Mouse (Mus musculus): ENCODE measurements around the gene Draxin. TPM values are rescaled to one million over a fixed set of nuclear protein-coding genes. Genes with fewer than 3 reads are reported as not detected.
A peak's percentile ranks its signal among the peaks of the same experiment; 100 is the strongest.
"Not testable (repeated sequence)": the region's sequence is repeated elsewhere in the genome, so short reads cannot be mapped to it uniquely, and the experiment has no call there.

Draxin gene
- total RNA-seq (2014; rRNA removed) (37.5 and 40.5 TPM in 2 replicates), polyA plus RNA-seq (2015; fragmentation: Nextera tagmentation; extraction: Ambion mirVana) (6.8 and 8.7 TPM in 2 replicates)

DNA sequence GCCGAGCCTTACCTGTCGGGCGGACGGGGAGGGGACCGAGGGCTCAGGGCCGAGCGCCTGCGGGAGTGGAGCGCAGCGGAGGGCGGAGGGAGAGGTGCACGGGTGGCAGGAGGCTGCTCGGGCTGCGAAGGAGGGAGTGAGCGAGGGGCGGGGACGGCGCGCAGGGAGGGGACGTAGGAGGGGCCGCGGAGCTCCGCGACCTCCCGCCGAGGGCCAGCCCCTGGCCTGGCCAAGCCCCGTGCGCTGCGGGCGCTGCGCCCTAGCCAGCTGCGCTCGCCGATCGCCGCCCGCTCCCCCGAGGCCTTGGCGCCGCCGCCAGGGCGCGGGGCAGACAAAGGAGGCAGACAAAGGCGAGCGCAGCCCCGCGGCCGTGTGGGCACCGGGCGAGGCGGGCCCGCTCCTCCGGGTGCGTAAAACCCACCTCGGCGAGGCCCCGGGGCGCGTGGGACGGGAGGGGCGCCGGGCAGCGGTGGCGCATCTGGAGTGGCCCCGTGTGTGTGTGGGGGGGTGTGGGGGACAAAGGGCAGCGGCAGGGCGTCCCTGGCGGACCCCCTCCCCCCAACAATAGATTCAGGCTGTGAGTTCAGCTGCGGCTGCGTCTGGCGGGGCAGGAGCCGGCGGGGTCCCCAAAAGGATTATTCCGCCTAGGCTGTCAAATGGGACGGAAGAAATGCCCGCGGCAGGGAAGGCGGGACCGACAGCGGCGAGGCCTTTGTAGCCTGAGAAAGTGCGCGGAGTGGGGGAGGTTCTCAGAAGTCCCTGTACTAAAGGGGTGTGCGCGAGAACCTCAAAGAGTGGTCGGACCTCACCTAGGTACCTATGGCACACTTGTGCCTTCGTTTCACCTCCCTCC lies at the start of gene Draxin:
Draxin (minus strand) TSS at position 138 of the 853 bp plus-strand sequence.
- under 1% methylated on average over 69 of the region's 87 CpGs for WGBS
- Histone ChIP-seq H3K4me2 (ENCODE audit: low read depth) (peak within 1 kb of the TSS; percentile 81), H3K27me3 (ENCODE audit: insufficient read depth, low read length) (no peaks in the 10 kb centered on the region), H3K9ac (peak within 1 kb of the TSS; percentile 99), H3K9me3 (ENCODE audit: low read length) (no peaks in the 10 kb centered on the region), H3K27ac (ENCODE audit: low read depth, low read length) (peak within 1 kb of the TSS; percentile 97), H3K4me1 (ENCODE audit: insufficient read depth) (peaks cover 17% of the 10 kb centered on the region), H3K4me3 (ENCODE audit: low read depth, low read length) (peak within 1 kb of the TSS; percentile 87), H3K36me3 (ENCODE audit: insufficient read depth) (no peaks in the 10 kb centered on the region)
- ATAC-seq: peak; percentile 83
- TF ChIP-seq CTCF (IDR thresholded peaks at IDR 0.05; ENCODE audit: low read depth): no peak
- peak; percentile 79 for DNase-seq

DNA sequence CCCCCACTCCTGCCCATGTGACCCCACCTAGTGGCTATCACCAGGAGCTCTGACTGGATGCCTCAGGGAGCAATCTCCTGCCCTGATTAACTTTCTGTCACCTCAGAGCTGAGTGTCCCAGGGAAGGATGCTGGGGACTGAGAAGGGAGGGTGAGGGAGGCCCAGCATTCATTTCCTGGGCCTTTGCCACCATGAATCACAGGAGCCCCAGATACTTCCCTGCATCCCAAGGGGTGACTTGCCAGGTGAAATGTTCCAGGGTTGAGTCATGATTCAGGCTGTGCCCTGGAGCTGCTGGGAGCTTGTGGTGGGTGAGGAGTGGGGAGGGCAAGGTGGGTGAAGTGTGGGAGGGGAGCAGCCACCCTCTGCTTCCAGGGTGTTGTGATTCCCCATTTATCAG lies 47.2 kb upstream of the Draxin start:
- H3K4me1 ChIP-seq (ENCODE audit: insufficient read depth): no peaks in the 10 kb centered on the region
- H3K9me3 ChIP-seq (ENCODE audit: low read length): no peaks in the 10 kb centered on the region
- no peak overlapping the region for H3K9ac ChIP-seq
- H3K27ac ChIP-seq (ENCODE audit: low read depth, low read length): no peak overlapping the region
- H3K4me3 ChIP-seq (ENCODE audit: low read depth, low read length): no peak overlapping the region
- ATAC-seq: no peak
- peaks cover 5% of the 10 kb centered on the region for H3K27me3 ChIP-seq (ENCODE audit: insufficient read depth, low read length)
- no peak overlapping the region for H3K4me2 ChIP-seq (ENCODE audit: low read depth)
- DNase-seq: no peak
- H3K36me3 ChIP-seq (ENCODE audit: insufficient read depth): no peaks in the 10 kb centered on the region
- no peak for TF ChIP-seq CTCF (IDR thresholded peaks at IDR 0.05; ENCODE audit: low read depth)

DNA sequence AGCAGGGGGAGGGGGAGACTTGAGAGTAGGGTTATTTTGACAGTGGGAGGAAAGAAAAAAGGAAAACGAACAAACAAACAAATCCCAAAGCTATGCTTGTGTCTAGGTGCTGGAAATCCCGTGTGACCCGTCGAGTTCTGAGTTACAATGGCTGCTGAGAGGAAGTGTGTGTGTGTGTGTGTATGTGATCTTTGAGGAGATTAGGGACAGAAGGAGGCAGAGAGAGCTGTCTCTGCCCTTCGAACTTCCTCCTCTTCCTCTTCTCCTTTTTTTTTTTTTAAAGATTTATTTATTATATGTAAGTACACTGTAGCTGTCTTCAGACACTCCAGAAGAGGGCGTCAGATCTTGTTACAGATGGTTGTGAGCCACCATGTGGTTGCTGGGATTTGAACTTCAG lies 46.1 kb upstream of the Draxin start:
- H3K27me3 ChIP-seq (ENCODE audit: insufficient read depth, low read length); H3K4me1 ChIP-seq (ENCODE audit: insufficient read depth); H3K9ac ChIP-seq; H3K27ac ChIP-seq (ENCODE audit: low read depth, low read length); H3K36me3 ChIP-seq (ENCODE audit: insufficient read depth); ATAC-seq; DNase-seq; H3K9me3 ChIP-seq (ENCODE audit: low read length); H3K4me3 ChIP-seq (ENCODE audit: low read depth, low read length); H3K4me2 ChIP-seq (ENCODE audit: low read depth): not testable (repeated sequence)
- WGBS: 77% methylated on average over 5 of the region's 6 CpGs

DNA sequence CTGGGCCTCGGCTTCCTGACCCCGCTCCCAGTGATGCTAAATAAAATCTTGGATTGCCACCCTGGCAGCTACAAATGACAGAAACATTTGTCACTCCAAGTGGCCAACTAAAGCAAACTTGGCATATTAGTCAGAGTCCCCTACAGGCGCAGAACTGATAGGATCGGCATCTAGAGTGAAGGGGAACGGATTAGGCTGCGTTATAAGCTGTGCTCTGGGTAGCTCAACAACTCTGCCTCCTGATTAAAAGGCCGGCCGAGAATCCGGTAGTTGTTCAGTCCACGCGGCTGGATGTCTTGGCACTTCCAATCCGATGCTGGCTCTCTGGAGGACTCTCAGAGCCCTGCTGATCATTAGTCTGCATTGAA lies 44.0 kb upstream of the Draxin start:
- Histone ChIP-seq H3K4me3 (ENCODE audit: low read depth, low read length) (peak overlapping the region; percentile 37), H3K9ac (peak overlapping the region; percentile 55), H3K27me3 (ENCODE audit: insufficient read depth, low read length) (peaks cover 15% of the 10 kb centered on the region), H3K36me3 (ENCODE audit: insufficient read depth) (no peaks in the 10 kb centered on the region), H3K4me2 (ENCODE audit: low read depth) (peak overlapping the region; percentile 61), H3K9me3 (ENCODE audit: low read length) (no peaks in the 10 kb centered on the region), H3K27ac (ENCODE audit: low read depth, low read length) (no peak overlapping the region), H3K4me1 (ENCODE audit: insufficient read depth) (no peaks in the 10 kb centered on the region)
- DNase-seq (peak; percentile 52), ATAC-seq (peak; percentile 27; the same call in 1 of the 2 replicates)
- peak; percentile 34 for TF ChIP-seq CTCF (IDR thresholded peaks at IDR 0.05; ENCODE audit: low read depth)
- 5% methylated on average over 12 of the region's 12 CpGs for WGBS

DNA sequence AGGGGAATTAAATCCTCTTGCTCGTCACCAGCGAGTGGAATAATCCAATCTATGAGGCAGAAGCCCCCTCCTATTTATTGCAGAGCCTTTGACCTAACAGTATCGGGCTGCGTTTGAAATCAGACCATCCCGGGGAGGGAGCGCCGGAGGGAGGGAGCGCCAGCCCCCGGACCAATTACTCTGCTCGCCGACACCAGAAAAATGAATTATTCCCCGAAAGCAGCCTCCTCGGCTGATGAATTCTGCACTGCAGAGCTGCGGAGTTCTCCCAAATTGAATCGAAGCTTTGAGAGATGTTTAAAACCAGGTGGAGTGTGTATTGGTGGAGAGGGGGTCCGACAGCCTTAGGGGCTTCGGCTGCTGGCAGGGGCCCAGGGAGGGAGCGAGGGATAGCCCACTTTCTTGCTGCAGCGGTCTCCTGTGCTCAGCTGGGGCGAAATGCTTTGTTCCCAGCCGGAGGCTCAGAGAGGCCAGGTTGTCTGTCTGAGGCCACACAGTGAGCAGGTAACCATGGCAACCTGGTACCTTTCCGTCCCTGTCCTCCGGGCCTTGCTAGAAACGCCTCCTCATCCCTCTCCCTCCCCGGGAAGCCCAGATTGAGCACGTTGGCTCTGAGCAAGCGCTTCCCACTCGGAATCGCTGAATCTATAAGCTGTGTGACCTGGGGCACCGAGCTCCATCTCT lies 43.5 kb upstream of the Draxin start:
- peak overlapping the region; percentile 37 for H3K4me3 ChIP-seq (ENCODE audit: low read depth, low read length)
- TF ChIP-seq CTCF (IDR thresholded peaks at IDR 0.05; ENCODE audit: low read depth): no peak
- H3K4me1 ChIP-seq (ENCODE audit: insufficient read depth): no peaks in the 10 kb centered on the region
- peak overlapping the region; percentile 55 for H3K9ac ChIP-seq
- peak; percentile 65 for DNase-seq
- peaks cover 15% of the 10 kb centered on the region for H3K27me3 ChIP-seq (ENCODE audit: insufficient read depth, low read length)
- H3K4me2 ChIP-seq (ENCODE audit: low read depth): peak overlapping the region; percentile 61
- WGBS: under 1% methylated on average over 30 of the region's 30 CpGs
- no peaks in the 10 kb centered on the region for H3K9me3 ChIP-seq (ENCODE audit: low read length)
- H3K27ac ChIP-seq (ENCODE audit: low read depth, low read length): peak overlapping the region; percentile 55; the same call in 1 of the 2 replicates
- H3K36me3 ChIP-seq (ENCODE audit: insufficient read depth): no peaks in the 10 kb centered on the region
- ATAC-seq: peak; percentile 53

DNA sequence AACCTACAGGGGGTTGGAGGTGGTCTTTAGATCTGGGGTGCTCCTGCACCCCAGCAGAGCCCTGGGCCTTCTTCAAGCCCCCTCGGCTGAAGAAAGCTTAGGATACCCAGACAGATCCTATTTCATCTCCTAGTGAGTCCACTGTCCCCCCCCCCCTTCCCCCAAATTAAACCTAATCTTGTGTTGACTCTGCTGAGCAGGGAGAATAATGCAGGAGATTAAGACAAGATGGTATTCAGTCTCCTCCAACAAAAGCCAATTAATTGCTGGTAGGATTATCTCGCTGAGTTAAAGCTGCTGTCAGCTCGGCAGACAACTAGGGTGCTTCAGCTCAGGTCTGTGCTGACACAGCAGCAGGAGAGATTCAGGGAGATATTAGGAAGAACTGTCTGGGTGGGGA lies 40.8 kb upstream of the Draxin start:
- WGBS: 12% methylated on average over 3 of the region's 3 CpGs
- DNase-seq (no peak), ATAC-seq (no peak)
- TF ChIP-seq CTCF (IDR thresholded peaks at IDR 0.05; ENCODE audit: low read depth): no peak
- Histone ChIP-seq H3K4me1 (ENCODE audit: insufficient read depth) (no peaks in the 10 kb centered on the region), H3K4me2 (ENCODE audit: low read depth) (no peak overlapping the region), H3K27ac (ENCODE audit: low read depth, low read length) (no peak overlapping the region), H3K4me3 (ENCODE audit: low read depth, low read length) (no peak overlapping the region), H3K36me3 (ENCODE audit: insufficient read depth) (no peaks in the 10 kb centered on the region), H3K9me3 (ENCODE audit: low read length) (no peaks in the 10 kb centered on the region), H3K27me3 (ENCODE audit: insufficient read depth, low read length) (peaks cover 18% of the 10 kb centered on the region), H3K9ac (no peak overlapping the region)

DNA sequence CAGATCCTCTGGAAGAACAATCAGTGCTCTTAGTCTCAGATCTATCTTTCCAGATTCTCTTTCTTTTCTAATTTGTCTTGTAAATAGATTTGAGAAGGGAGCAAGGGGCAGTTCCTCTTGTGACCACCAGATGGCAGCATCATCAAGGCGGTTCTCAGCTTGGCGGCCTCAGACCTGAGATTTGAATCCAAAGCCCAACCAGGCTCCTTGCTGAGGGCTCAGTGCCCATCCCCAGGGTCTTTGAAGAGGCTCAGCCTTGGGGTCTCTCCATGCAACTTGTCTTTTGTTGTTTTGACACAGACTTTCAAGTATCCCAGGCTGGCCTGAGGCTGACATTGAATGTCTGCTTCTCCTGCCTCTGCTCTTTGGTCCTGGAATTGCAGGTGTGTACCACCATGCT lies 40.3 kb upstream of the Draxin start:
- peak; percentile 98 for TF ChIP-seq CTCF (IDR thresholded peaks at IDR 0.05; ENCODE audit: low read depth)
- WGBS: 2% methylated on average over 2 of the region's 2 CpGs
- H3K27me3 ChIP-seq (ENCODE audit: insufficient read depth, low read length): peaks cover 22% of the 10 kb centered on the region
- no peaks in the 10 kb centered on the region for H3K4me1 ChIP-seq (ENCODE audit: insufficient read depth)
- DNase-seq (peak; percentile 85), ATAC-seq (no peak)
- H3K4me2 ChIP-seq (ENCODE audit: low read depth): no peak overlapping the region
- H3K27ac ChIP-seq (ENCODE audit: low read depth, low read length): no peak overlapping the region
- no peaks in the 10 kb centered on the region for H3K36me3 ChIP-seq (ENCODE audit: insufficient read depth)
- H3K9me3 ChIP-seq (ENCODE audit: low read length): no peaks in the 10 kb centered on the region
- no peak overlapping the region for H3K9ac ChIP-seq
- no peak overlapping the region for H3K4me3 ChIP-seq (ENCODE audit: low read depth, low read length)
